Mouse (Mus musculus) MEL-GATA-1-ER (cell line): Measurements from ENCODE around the gene Manf.

ENCODE experiments used
- DNase-seq: peaks from one replicate; pipeline ENCODE4 v3.0.0-alpha.2; 2012; ENCODE audit warnings: low read depth; ENCODE audit errors: extremely low read depth

Gene Manf

DNA sequence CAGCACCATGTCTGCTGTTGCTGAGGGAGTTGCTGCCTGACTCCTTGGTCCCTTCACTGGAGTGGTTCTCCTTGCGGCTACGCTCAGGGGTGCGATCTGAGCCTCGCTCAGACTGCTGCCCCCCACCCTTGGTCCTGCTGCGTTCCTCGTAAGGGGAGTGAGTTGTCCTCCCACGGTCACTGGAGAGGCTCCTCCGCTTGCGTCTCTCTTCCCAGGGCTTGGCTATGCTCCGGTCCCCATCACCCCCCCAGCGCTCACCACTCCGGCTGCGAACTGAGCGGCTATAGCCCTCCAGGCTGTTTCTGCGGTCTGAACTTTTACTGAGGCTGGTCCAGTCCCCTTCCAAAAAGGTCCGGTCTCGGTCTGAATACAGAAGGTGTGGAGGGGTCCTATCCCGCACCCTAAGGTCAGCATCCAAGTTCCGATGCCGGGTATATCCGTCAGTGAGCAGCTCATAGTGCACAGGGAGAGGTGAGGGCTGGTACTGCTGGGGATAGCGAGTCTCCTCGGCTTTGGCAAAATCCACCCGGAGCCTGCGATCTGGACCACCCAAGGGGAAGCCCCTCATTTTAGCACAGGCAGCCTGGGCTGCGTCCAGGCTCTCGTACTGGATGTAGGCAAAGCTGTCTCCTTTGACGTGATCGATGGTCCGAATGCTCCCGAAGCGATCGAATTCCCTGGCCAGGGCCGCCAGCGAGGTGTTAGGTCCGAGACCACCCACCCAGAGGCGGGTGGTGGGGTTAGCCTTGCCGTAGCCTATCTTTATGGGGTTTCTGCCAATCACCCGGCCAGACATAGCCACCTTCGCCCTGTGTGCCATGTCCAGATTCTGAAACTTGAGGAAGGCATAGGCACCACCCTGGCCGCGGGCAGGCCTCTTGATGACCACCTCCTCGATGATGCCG is 6.5 kb downstream of the Manf start:
- no peak for DNase-seq

DNA sequence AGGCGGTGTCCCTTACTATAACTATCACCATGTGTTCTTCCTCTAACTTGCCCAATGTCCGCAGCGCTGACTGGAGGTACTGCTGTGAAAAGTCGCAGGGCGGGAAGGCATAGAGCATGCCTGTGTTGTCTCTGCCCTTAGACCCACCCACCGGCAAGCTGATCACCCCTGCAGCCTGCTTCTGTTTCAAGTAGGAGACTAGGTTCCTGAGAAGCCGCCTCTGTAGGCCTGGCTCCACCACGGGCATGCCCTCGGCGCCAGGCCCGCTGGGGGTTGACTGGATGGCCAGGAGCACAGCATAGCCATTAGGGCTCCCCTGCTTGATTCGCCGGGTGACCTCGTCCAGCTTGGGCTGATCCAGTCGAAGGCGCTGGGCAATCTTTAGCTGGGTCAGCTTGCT is 7.5 kb downstream of the Manf start:
- peak; percentile 41 for DNase-seq

DNA sequence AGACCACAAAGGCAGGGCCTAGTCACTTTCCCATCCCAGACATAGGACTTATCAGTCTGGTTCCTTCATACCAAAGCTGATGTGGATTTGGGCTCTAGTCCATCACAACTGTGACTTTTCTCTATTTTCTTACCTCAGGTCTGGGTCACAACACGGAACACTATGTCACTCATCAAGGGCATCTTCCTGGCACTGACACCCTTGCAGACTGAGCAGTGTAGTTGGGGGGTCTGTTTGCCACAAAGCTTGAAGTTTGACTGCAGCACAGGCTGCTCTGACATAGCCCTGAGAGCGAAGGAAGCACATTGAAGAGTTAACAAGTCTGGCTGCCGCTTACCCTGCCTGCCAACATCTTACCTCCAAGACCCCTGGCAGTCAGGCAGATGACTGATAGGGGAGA is 8.7 kb downstream of the Manf start:
- DNase-seq = no peak

DNA sequence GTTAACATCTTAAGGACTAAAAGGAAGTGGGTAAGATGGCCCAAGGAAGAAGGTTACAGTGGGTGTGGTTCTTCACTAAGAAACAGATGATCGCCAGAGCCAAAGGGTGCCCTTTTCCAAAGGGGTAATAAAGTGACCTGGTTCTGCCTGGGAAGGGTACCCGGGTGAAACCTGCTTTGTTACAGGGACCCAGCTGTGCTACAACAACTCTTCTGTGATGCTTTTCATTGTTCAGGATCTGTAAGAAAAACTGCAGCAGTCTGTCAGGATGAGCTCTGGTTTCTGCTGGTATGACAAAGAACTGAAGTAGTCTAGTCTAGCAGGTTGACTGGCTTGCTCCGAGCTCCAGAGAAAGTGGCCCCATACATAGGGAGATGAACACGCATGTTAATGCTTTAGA is 9.6 kb downstream of the Manf start:
- DNase-seq = no peak

DNA sequence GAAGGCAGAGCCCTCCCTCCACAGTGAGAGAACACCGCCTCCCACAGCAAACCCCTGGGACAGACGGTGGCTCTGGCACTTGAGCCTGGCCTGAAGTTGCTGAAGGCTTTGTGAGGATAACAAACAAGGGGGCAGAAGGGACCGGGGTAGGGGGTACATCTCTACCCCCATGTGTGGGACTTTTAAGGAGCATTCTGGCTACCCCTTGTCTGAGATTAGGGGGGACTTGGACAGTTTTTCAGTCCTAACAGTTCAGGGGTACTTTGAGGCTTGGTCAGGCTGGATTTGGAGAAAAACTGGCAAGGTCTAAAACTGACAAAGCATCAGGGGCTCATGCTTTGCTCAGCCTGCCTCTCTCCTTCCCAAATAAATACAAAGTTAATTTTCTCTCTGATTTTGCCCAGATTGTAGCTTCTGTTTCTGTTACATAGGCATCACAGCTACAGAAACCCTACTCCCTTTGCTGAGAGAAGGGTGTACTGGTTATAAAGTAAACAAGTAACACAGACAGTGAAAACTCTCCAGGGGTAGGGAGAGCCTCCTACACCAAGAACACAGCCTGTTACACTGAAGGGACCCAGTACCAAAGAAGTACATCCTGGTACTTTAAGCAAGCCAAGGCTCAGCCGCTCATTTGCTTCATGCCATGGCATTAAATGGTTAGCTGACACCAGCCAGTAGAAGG is 10.6 kb downstream of the Manf start:
- no peak for DNase-seq

DNA sequence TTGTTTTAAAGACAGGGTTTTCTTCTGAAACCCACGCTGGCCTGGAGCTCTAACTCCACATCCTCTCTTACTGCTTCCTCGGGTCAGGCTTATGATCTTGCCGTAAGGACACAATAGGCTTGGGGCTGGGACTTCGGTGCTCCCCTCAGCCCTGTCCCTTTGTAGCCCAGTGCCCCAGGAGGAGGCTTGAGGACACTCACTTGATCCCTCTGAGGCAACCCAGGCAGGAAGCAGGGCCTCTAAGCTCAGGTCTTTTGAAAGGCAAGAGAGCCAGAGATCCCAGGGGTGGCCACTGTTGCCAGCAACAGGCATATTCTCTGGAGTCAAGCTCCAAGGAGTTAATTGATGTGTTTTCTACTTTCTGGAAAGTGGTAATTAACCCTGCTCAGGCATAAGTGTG is 12.3 kb downstream of the Manf start:
- DNase-seq = no peak

DNA sequence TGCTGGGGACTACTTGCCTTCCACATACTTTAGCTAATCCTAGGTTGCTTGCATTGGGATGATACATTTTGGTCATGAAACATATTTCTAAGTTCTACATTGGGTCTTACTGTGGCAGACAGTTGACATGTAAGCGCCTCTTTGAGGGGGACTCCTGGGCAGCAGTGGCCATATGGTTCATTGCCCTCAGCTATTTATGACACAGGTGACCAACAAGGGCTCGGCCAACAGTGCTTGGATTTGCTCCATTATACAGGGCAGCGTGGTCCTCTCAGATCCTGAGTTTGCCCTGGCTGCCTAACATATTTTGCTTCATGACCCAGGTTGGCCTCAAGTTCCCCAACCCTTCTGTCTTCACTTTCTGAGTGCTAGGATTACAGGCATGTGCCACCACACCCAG is 15.1 kb downstream of the Manf start:
- DNase-seq = no peak

DNA sequence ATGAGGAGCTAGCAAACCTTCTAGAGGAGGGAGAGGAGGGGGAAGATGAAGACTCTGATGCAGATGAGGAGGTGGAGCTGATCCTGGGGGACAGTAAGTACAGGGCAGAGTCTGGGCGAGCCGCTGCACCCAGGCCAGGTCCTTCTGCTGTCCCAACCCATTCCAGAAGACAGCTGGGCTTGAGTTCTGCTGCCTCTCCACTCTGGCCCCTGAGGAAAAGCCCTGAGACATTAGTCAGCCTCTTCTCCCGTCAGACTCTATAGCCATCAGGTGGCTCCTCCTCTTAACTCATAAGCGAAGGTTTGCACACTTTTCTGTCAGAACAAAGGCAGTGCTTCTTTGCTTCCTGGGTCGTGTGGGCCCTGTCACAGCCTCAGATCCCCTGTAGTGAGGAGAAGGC is 17.6 kb downstream of the Manf start:
- no peak for DNase-seq

DNA sequence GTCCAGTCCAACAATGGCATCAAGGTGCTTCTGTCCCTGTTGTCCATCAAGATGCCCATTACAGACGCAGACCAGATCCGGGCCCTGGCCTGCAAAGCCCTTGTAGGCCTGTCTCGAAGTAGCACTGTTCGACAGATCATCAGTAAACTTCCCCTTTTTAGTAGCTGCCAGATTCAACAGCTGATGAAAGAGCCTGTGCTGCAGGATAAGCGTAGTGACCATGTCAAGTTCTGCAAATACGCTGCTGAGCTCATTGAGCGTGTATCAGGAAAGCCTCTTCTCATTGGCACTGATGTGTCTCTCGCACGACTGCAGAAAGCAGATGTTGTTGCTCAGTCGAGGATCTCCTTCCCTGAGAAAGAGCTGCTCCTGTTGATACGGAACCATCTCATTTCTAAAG is 33.7 kb downstream of the Manf start:
- DNase-seq = peak; percentile 99

DNA sequence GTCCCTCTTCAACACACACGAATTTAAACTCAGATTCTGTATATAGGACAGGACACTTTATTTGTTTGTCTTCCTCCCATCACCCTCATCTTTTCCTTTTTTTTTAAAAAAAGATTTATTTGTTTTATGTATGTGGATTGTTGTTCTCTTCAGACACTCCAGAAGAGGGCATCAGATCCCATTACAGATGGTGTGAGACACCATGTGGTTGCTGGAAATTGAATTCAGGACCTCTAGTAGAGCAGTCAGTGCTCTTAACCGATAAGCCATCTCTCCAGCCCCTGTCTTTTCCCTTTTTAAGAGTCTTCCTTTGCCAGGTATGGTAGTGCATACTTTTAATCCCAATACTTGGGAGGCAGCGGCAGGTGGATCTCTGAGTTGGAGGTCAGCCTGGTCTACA is 35.1 kb downstream of the Manf start:
- DNase-seq = no peak

DNA sequence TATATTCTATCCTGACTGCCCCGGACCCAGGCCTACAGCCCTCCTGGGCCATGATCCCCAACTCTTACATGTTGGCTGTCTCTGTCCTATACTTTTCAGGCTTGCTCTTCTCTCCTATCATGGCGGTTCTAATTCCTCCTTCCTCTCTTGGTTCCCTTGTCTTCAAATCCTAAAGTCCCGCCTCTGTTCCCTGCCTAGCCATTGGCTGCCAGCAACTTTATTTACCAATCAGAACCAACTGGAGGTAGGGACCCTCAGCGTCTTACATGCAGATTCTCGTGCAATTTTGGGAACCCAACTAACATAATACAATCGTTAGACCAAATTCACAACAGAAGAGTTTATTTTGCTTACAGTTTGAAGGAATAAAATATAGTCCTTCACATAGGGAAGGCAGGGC is 49.0 kb downstream of the Manf start:
- DNase-seq = no peak

DNA sequence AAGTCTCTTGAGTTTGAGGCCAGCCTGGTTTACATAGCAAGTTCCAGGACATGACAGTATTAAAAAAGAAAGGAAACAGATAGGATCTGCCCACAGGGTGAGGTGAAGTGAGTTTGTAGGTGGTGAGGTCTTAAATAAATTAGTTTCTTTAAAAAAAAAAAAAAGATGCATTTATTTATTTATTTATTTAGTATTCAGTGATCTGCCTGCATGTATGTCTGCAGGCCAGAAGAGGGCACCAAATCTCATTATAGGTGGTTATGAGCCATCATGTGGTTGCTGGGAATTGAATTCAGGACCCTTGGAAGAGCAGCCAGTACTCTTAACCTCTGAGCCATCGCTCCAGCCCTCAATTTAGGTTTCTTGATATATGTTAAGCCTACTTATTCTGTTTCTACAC is 51.2 kb downstream of the Manf start:
- DNase-seq = no peak

DNA sequence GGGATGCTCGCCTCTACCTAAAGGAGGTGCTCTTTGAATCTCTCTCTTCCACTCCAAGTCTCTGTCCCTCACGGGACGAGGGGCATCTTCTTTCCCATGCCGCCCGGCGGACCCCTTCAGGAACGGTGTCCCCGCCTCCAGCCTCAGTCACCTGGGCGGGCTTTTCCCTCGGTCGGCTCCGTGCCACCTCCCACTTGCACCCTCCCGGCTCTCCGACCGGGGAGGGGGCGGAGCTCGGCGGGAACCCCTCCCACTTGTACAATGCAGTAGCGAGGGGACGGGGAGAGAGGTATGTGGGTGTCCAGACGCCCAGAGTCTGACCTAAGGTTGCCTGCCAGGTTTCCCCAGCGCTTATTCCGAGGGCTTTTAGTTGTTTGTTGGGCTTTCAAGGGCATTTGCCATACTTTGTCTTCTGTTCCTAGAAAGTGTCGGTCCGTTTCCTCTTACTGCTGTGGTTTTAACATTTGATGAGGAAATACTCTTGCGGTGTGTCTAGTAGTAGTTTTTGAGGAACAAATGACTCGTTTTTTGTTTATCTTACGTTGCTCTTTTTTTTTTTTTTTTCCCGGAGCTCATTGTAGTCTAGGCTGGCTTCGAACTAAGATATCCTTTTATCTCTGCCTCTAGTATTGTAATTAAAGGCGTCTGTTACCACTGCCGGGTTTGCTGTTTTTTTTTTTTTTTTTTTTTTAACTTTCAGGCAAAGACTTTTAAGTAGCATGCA is 69.2 kb downstream of the Manf start:
- peak; percentile 90 for DNase-seq

DNA sequence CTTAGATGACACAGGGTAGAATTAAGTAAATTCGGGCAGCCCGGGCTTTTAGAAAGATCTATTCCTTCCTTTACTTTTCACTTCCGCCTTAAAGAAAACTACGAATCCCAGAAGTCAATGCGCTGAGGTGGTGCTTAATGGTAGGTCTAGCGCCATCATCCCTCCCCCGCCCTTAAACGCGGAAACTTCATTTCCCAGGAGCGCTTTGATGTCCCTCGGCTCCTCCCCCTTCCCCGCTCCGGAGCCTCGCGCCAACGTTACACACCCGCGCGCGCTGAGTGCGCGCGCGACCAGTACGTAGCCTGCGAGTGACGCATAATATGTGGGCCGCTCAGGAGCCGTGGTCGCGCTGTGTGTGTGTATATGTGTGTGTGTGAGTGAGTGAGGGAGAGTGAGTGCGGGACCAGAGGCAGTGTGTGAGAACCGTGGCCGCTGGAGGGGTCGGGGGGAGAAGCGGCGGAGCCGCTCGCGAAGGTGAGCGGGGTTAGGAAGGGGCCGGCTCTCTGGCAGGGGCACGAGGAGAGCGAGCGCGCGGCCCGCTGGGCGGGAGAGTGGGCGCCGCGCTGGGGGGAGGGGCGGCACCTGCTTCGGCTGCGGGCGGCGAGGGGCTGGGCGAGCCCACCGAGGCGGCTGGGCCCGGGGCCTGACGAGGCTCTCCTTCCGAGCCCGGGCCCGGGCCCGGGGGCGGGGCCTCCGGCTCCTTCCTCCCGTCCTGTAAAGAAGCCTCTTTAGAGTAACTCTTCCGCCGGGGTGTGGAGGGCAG is 70.0 kb downstream of the Manf start, which contains the start of gene Dcaf1:
Gene Dcaf1 (plus strand): TSS at position 257 of the 763 bp plus-strand sequence.
- DNase-seq = peak; percentile 98

DNA sequence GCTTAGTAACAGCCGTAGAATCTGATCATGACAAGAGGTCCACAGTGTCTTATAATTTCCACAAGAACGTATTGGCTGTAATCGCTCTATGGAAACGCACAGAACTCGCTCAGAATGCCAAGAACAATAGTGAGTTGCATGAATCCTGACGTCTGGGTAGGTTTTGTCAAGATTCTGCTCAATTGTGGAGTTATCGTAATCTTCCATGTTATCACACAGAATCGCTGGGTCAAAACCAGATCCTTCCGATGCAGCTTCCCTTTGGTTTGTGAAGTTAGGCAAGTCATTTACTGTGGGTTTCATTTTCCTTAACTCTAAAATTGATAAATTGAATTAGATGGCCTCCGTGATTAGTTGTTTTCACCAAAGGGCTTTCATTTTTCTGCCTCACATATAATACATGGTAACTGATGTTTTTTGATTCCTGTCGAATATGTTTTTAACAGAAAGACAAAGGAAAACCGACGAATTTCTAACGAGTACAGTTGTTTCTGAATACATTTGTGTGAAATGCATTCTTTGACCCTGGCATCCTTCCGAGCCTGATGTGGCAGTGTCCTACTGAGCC is 70.6 kb downstream of the Manf start:
- DNase-seq = peak; percentile 33

DNA sequence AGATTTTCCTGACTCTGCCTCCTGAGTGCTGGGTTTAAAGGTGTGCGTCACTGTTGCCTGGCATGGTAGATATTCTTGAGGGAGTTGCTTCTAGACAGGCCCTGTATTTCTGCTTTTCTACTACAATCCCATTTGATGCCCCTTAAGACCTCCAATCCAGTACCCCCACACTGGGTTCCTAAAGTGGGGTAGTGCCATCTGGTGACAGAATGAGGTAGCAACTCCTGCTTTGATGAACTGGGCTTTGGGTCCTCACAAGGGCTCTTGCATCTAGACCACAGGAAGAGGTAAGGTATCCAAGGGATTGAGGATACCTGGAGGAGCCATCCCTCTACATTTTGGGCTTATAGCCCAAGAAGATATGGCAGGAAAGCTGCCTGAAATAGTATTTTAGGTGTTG is 72.6 kb downstream of the Manf start:
- no peak for DNase-seq

DNA sequence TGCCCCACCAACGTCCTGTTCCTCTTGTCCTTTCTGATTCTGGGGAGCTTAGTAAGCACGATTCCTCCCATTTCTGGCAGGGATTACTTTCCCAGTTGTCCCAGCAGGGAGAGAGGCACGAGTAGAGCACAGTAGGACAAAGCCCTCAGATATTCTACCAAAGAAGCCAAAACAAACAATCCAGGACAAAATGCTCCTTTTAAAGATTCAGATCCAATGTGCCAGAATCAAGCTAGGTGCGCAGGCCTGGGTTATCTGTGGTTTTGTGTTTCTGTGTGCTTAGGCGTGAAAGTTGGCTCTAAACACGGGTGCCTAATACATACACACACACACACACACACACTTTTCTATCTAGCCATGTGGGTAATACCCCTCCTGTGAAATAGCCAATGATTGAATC is 73.6 kb downstream of the Manf start:
- no peak for DNase-seq

DNA sequence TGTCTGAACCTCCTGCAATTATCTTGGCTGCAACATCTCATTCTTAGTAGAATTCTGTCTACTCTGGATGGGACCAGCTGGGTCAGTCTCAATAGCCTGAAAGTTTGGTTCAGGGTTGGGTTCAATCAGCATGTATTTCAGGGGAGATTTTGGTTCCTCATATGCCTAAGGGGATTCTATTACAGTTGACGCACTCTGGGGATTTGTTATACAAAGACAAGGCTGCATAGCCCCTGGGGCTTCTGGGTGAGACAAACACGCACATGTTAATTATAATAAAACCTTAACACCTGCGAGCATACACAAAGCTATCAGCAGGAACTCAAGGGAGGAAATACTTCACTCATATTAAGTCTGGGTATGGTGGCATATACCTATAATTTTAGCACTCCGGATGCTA is 85.3 kb downstream of the Manf start:
- DNase-seq = no peak

DNA sequence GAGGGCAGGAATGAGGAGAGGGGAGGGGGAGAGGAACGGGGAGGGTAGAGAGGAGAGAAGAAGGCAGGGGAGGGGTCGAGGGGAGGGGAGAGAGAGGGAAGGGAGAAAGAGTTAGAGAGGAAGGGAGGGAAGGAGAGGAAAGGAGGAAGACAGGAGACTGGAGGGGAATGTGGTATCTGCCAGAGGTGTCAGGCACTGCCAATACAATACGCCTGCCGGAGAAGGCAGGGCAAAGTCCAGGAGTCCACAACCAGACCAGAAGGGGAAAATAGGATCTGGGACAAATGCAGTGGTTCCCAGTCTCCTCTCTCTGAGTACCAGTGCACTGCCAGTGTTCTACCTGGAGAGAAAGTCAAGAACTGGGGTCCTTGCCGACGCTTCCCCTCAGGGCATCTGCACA is 100.9 kb downstream of the Manf start:
- DNase-seq = no peak

DNA sequence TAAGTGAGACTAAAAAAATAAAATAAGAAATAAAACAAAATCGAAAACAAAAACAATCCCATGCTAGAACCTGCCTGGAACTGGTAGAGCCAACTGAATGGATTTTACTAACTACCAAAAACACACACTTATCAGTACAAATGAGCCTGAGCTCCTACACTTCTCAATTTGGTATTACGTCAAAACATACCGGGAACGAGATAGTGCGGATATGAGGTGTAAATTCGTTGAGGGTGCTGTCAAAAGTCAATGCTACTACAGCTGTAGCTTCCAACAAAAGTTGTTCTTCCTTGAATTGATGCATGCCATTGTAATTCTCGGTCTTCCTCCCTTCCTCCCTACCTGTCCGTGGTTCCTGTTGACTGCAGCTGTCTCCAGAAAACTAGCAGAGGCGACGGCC is 102.4 kb downstream of the Manf start:
- peak; percentile 57 for DNase-seq

DNA sequence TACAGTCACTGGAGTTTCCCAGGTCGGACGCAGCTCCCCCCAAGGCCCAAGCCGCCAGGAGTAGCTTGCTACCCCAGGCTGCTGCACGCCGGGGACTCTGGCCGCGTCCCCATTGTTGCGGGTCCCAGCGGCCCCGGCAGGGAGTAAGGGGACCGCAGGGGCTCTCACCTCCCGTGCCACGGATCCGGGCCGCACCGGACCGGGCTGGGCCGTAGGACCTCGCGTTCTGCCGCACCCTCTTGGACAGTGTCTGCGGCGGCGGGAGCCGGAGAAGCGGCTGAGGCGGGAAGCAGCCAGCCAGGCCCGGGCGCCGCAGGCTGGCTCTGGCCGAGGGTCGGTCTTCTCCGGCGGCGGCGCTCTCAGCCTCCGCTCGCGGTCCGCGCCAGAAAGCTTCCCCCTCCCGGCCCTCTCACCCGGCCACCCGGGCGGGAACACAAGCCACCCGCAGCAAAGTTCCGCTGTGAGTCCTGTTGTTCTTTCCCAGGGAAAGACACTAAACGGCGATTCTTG is 102.9 kb downstream of the Manf start, which contains the start of gene Rad54l2:
Gene Rad54l2 (minus strand): TSS at position 383 of the 510 bp plus-strand sequence.
- DNase-seq = peak; percentile 67
